Mouse (Mus musculus) cerebellum, adult (tissue): ENCODE data around the gene Gm49318.

Source experiments
- ATAC-seq: cut with Nextera tagmentation; 2 replicates; pipeline ENCODE4 v1.9.2; 2017; ENCODE audit warnings: mild to moderate bottlenecking, moderate library complexity, mixed read lengths; ENCODE audit not compliant: insufficient number of reproducible peaks, low FRiP score, low TSS enrichment

The Gm49318 gene

GRCm38 (mm10) chr9:21987592-21988342 lies 83.3 kb downstream of the Gm49318 start:
- ATAC-seq, result no peak
